Comparison of ENCODE assay signal across 11 mouse cellular contexts in genomic region chr5:96454422-96454821, GRCm38 (mm10).
"Had no signal": no experiment of that assay in that cellular context is flagged by ENCODE, and none has a peak within 500 bp of the region (broad histone marks: within the 10 kb centered on the region; RNA-seq: fewer than 3 reads in every experiment).

No protein-coding gene starts in this region.

- H3K36me3 ChIP-seq: limb, embryonic 10.5 days; liver, embryonic 15.5 days; midbrain, embryonic 13.5 days; stomach, embryonic 15.5 days had no signal

- H3K4me2 ChIP-seq: liver, embryonic 11.5 days; liver, embryonic 15.5 days; midbrain, embryonic 13.5 days; stomach, embryonic 15.5 days had no signal

- H3K27me3 ChIP-seq: liver, embryonic 15.5 days; midbrain, embryonic 13.5 days; stomach, embryonic 15.5 days had no signal

- H3K4me1 ChIP-seq: limb, embryonic 10.5 days; midbrain, embryonic 13.5 days had no signal

- H3K27ac ChIP-seq: limb, embryonic 10.5 days; liver, embryonic 15.5 days; midbrain, embryonic 13.5 days; stomach, embryonic 15.5 days had no signal

- H3K4me3 ChIP-seq: left cerebral cortex, adult 2 months; limb, embryonic 10.5 days; liver, embryonic 15.5 days; midbrain, embryonic 13.5 days; stomach, embryonic 15.5 days had no signal

- H3K9ac ChIP-seq: liver, embryonic 15.5 days; midbrain, embryonic 13.5 days; stomach, embryonic 15.5 days had no signal

- ATAC-seq: midbrain, embryonic 13.5 days had no signal

- DNase-seq: kidney, postnatal 25 days; lung, adult 2 months; lung, postnatal 36 days; right cerebral cortex, postnatal 14 days; thymus, postnatal 36 days had no signal

- H3K9me3 ChIP-seq: limb, embryonic 10.5 days; liver, embryonic 15.5 days; midbrain, embryonic 13.5 days; stomach, embryonic 15.5 days had no signal
